ENCODE assay signal across 8 mouse cellular contexts in the genomic region with DNA sequence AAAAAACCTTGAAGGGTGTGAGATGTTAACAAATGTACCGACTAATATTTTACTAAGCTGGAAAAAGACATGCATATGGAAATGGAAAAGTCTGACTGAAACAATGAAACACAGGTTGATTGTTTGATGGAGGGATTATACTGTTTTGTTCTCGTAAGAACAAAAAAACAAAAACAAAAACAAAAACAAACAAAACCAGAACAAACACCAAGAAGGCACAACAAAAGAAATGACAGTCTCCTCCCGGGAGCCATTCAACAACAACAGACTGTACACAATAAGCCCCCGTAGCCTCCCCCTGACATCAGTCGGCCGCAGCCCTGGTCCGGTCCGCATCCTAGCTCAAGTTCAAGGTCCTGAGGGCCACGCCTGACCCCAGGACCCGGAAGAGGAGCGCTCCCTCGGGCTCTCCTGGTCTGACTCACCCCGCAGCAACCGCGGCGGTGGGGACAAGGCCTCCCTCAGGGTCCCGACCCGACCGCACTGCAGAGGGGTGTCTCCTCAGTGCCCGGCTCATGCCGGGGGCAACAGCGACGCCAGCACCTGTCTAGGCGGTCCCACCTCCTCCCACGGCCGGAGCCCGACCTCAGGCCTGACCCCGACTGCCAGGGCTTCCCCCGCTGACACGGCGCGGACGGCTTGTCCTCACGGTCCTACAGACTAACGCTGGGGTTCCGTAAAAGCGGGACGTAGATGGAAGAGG. TPM values are rescaled to one million over a fixed set of nuclear protein-coding genes. Genes with fewer than 3 reads are reported as not detected.
A peak's percentile ranks its signal among the peaks of the same experiment; 100 is the strongest.
DNase-seq lines count a peak whose midpoint lies in the region; ATAC-seq and TF ChIP-seq lines count a peak whose summit lies in the region.

No protein-coding gene starts in this region.

- in situ Hi-C loops in CH12.LX (cut with MboI; ENCODE audit: low pct_ligation_motif_present, low pct_unique_long_range_greater_than_20kb, low sequenced_read_pairs) = no loop called here

- peaks cover 10% of the 10 kb centered on the region; the same call in 1 of the 2 replicates for H3K36me3 ChIP-seq in heart, embryonic 12.5 days
- peaks cover 2 to 15% of the 10 kb centered on the region in 2 experiments for H3K36me3 ChIP-seq in CH12.LX (replicated peaks in 1 of 2; ENCODE audit: control insufficient read depth in 1 of 2, insufficient read depth in 1 of 2, low read length in 1 of 2)
- H3K36me3 ChIP-seq in hindbrain, embryonic 11.5 days (ENCODE audit: control insufficient read depth, insufficient read depth, low read length) = no peaks in the 10 kb centered on the region

- H3K27ac ChIP-seq in heart, embryonic 12.5 days (ENCODE audit: poor library complexity, severe bottlenecking) = peak overlapping the region; percentile 17; the same call in 1 of the 2 replicates
- peak overlapping the region; percentile 53 for H3K27ac ChIP-seq in CH12.LX (ENCODE audit: insufficient read depth, low read depth)
- peak overlapping the region; percentile 81 for H3K27ac ChIP-seq in hindbrain, embryonic 11.5 days (ENCODE audit: low read depth, low read length)

- peak; percentile 85 for ATAC-seq in heart, embryonic 12.5 days (ENCODE audit: insufficient number of reproducible peaks, low FRiP score)
- ATAC-seq in hindbrain, embryonic 11.5 days (ENCODE audit: low FRiP score) = peak; percentile 75

- no peaks in the 10 kb centered on the region for H3K9me3 ChIP-seq in heart, embryonic 12.5 days (replicated peaks)
- no peaks in the 10 kb centered on the region for H3K9me3 ChIP-seq in CH12.LX (replicated peaks; ENCODE audit: low read length)
- no peaks in the 10 kb centered on the region for H3K9me3 ChIP-seq in hindbrain, embryonic 11.5 days (ENCODE audit: control insufficient read depth, low read length)

- TF ChIP-seq RAD21 in CH12.LX (IDR thresholded peaks at IDR 0.05; ENCODE audit: low read depth, low read length) = no peak

- peak overlapping the region; percentile 83 for H3K4me3 ChIP-seq in heart, embryonic 12.5 days
- peak overlapping the region; percentile 92 to 99 (median 98) for H3K4me3 ChIP-seq in CH12.LX (replicated peaks in 1 of 3; ENCODE audit: low read depth in 2 of 3, low read length in 2 of 3, poor library complexity in 1 of 3)
- peak overlapping the region; percentile 99 for H3K4me3 ChIP-seq in hindbrain, embryonic 11.5 days (ENCODE audit: low read depth, low read length)

- H3K4me2 ChIP-seq in heart, embryonic 12.5 days = peak overlapping the region; percentile 94
- H3K4me2 ChIP-seq in CH12.LX (ENCODE audit: insufficient read depth, low read depth, poor library complexity, severe bottlenecking) = peak overlapping the region; percentile 94
- H3K4me2 ChIP-seq in hindbrain, embryonic 11.5 days (replicated peaks; ENCODE audit: low read depth, low read length) = peak overlapping the region; percentile 47

- peak overlapping the region; percentile 92 for H3K9ac ChIP-seq in heart, embryonic 12.5 days
- H3K9ac ChIP-seq in CH12.LX (ENCODE audit: insufficient read depth, low read depth) = peak overlapping the region; percentile 81
- peak overlapping the region; percentile 97 for H3K9ac ChIP-seq in hindbrain, embryonic 11.5 days (ENCODE audit: low read depth, low read length)

- TF ChIP-seq CTCF in CH12.LX (conservative IDR thresholded peaks at IDR 0.05 in 1 of 2, IDR thresholded peaks at IDR 0.05 in 1 of 2; ENCODE audit: low read depth in 2 of 2, low read length in 2 of 2) = no peak

- WGBS in heart, embryonic 12.5 days = under 1% methylated on average over 38 of the region's 38 CpGs
- under 1% methylated on average over 38 of the region's 38 CpGs for WGBS in hindbrain, embryonic 11.5 days

- no peak for DNase-seq in heart, postnatal 4 days
- peak; percentile 24 for DNase-seq in CH12.LX (ENCODE audit: extremely low read depth)
- peak; percentile 56 for DNase-seq in c-Kit-positive CD71-positive TER-119-positive erythroid progenitor cells, embryonic 14.5 days (ENCODE audit: low spot score)
- no peak for DNase-seq in hindbrain, embryonic 11.5 days (ENCODE audit: low spot score)
- peak; percentile 45 for DNase-seq in lung, postnatal 36 days
- DNase-seq in B cell, adult 2 months = no peak
- no peak for DNase-seq in left cerebral cortex, adult 11 months (ENCODE audit: low spot score)

- TF ChIP-seq EP300 in CH12.LX (IDR thresholded peaks at IDR 0.05; ENCODE audit: low read length) = no peak

- H3K4me1 ChIP-seq in heart, embryonic 12.5 days (replicated peaks) = peaks cover 20% of the 10 kb centered on the region
- H3K4me1 ChIP-seq in CH12.LX (ENCODE audit: control insufficient read depth in 1 of 2, insufficient read depth in 2 of 2) = peaks cover 11 to 33% of the 10 kb centered on the region in 2 experiments
- no peaks in the 10 kb centered on the region; the same call in 1 of the 2 replicates for H3K4me1 ChIP-seq in hindbrain, embryonic 11.5 days (replicated peaks; ENCODE audit: control insufficient read depth, insufficient read depth, low read length)

- H3K79me2 ChIP-seq in CH12.LX (replicated peaks; ENCODE audit: control insufficient read depth, extremely low read depth, insufficient read depth, poor library complexity, severe bottlenecking) = peaks cover 47% of the 10 kb centered on the region

- no peaks in the 10 kb centered on the region for H3K27me3 ChIP-seq in heart, embryonic 12.5 days (replicated peaks)
- peaks cover 6% of the 10 kb centered on the region for H3K27me3 ChIP-seq in CH12.LX (replicated peaks)
- H3K27me3 ChIP-seq in hindbrain, embryonic 11.5 days (ENCODE audit: control insufficient read depth, insufficient read depth, low read length) = no peaks in the 10 kb centered on the region

- no peak for TF ChIP-seq POLR2A in CH12.LX (IDR thresholded peaks at IDR 0.05; ENCODE audit: low read depth, low read length)

- dilution Hi-C loops in CH12.LX (cut with MboI; ENCODE audit: extremely low pct_ligation_motif_present, extremely low pct_unique_long_range_greater_than_20kb, low sequenced_read_pairs) = no loop called here

TF ChIP-seq in CH12.LX, 34 proteins besides CTCF, POLR2A, EP300 and RAD21 (continues in another document):
- TF ChIP-seq ZNF384 (IDR thresholded peaks at IDR 0.05; ENCODE audit: low read depth, low read length) = no peak
- TF ChIP-seq MAFK (IDR thresholded peaks at IDR 0.05; ENCODE audit: insufficient replicate concordance, low read length) = no peak
- TF ChIP-seq CHD2 (IDR thresholded peaks at IDR 0.05; ENCODE audit: low read length) = no peak
- TF ChIP-seq ELF1 (IDR thresholded peaks at IDR 0.05; ENCODE audit: low read depth, low read length) = peak; percentile 82
- no peak for TF ChIP-seq ETS1 (conservative IDR thresholded peaks at IDR 0.05; ENCODE audit: low read depth, low read length)
- TF ChIP-seq JUN (IDR thresholded peaks at IDR 0.05; ENCODE audit: insufficient read depth, low read depth, low read length) = no peak
- TF ChIP-seq USF1 (IDR thresholded peaks at IDR 0.05; ENCODE audit: low read depth, low read length) = no peak
- no peak for TF ChIP-seq GABPA (IDR thresholded peaks at IDR 0.05; ENCODE audit: insufficient replicate concordance, low read depth, low read length)
- TF ChIP-seq BHLHE40 (IDR thresholded peaks at IDR 0.05; ENCODE audit: low read depth, low read length) = no peak
- TF ChIP-seq HCFC1 (IDR thresholded peaks at IDR 0.05; ENCODE audit: low read depth, low read length) = no peak
- no peak for TF ChIP-seq JUND (conservative IDR thresholded peaks at IDR 0.05; ENCODE audit: low read depth, low read length)
- TF ChIP-seq CHD1 (IDR thresholded peaks at IDR 0.05; ENCODE audit: low read depth, low read length) = peak; percentile 73
- TF ChIP-seq E2F4 (IDR thresholded peaks at IDR 0.05; ENCODE audit: insufficient replicate concordance, low read depth, low read length) = no peak
- 0 out of 2 replicates have a peak, but pooled peaks have one; percentile 23 for TF ChIP-seq MAX (IDR thresholded peaks at IDR 0.05; ENCODE audit: low read length)
- peak; percentile 77; the same call in 1 of the 2 replicates for TF ChIP-seq UBTF (IDR thresholded peaks at IDR 0.05; ENCODE audit: low read depth, low read length)
- TF ChIP-seq NRF1 (IDR thresholded peaks at IDR 0.05; ENCODE audit: low read depth, low read length) = no peak
- no peak for TF ChIP-seq ZKSCAN1 (IDR thresholded peaks at IDR 0.05; ENCODE audit: borderline replicate concordance, low read depth, low read length)
- TF ChIP-seq SMC3 (IDR thresholded peaks at IDR 0.05; ENCODE audit: low read depth, low read length) = no peak
- no peak for TF ChIP-seq MXI1 (IDR thresholded peaks at IDR 0.05; ENCODE audit: low read depth, low read length)
- no peak for TF ChIP-seq MYC (IDR thresholded peaks at IDR 0.05; ENCODE audit: low read depth, low read length)
- TF ChIP-seq ZMIZ1 (IDR thresholded peaks at IDR 0.05; ENCODE audit: low read depth, low read length) = no peak
- TF ChIP-seq USF2 (conservative IDR thresholded peaks at IDR 0.05; ENCODE audit: low read depth, low read length) = no peak
- TF ChIP-seq ZC3H11A (IDR thresholded peaks at IDR 0.05; ENCODE audit: low read depth, low read length) = no peak
- TF ChIP-seq PAX5 (IDR thresholded peaks at IDR 0.05; ENCODE audit: low read length) = no peak
- peak; percentile 61; the same call in 1 of the 2 replicates for TF ChIP-seq IRF4 (IDR thresholded peaks at IDR 0.05; ENCODE audit: low read depth, low read length)

RNA-seq across cellular contexts. Expression of gene Ist1, which starts 0.5 kb away (rescaled TPM):
- polyA plus RNA-seq in heart, embryonic 12.5 days (2016; fragmentation: Nextera tagmentation; extraction: Ambion mirVana) = 92.8 and 96.2 TPM in 2 replicates
- 10 to 100 TPM; 60.4 to 64.6 TPM for total RNA-seq in heart, postnatal 4 days (2021)
- total RNA-seq in CH12.LX (2012; rRNA removed) (38.2 and 38.9 TPM in 2 replicates), CH12.LX (2014; rRNA removed) (57.2 and 62.2 TPM in 2 replicates)
- 49.5 and 53.1 TPM in 2 replicates for polyA plus RNA-seq in CH12.LX (2012; ENCODE audit: insufficient read length, low read depth)
- 199 TPM in 2 replicates for polyA plus RNA-seq in hindbrain, embryonic 11.5 days (2014; fragmentation: Nextera tagmentation; extraction: Ambion mirVana)

RNA-seq across cellular contexts. Expression of gene Zfp821, which starts 12.8 kb away (rescaled TPM):
- 25.0 and 26.9 TPM in 2 replicates for polyA plus RNA-seq in heart, embryonic 12.5 days (2016; fragmentation: Nextera tagmentation; extraction: Ambion mirVana)
- 10 to 100 TPM; 23.3 to 24.3 TPM for total RNA-seq in heart, postnatal 4 days (2021)
- total RNA-seq in CH12.LX (2012; rRNA removed) (5.0 and 5.1 TPM in 2 replicates), CH12.LX (2014; rRNA removed) (3.4 and 4.1 TPM in 2 replicates)
- polyA plus RNA-seq in CH12.LX (2012; ENCODE audit: insufficient read length, low read depth) = 4.1 and 5.2 TPM in 2 replicates
- 53.0 and 59.1 TPM in 2 replicates for polyA plus RNA-seq in hindbrain, embryonic 11.5 days (2014; fragmentation: Nextera tagmentation; extraction: Ambion mirVana)

RNA-seq across cellular contexts. Expression of gene Atxn1l, which starts 44.9 kb away (rescaled TPM):
- polyA plus RNA-seq in heart, embryonic 12.5 days (2016; fragmentation: Nextera tagmentation; extraction: Ambion mirVana) = 8.1 and 8.8 TPM in 2 replicates
- total RNA-seq in heart, postnatal 4 days (2021) = 10 to 100 TPM; 33.6 to 34.4 TPM
- 6.8 and 7.6 TPM in 2 replicates for total RNA-seq in CH12.LX (2012; rRNA removed)
- 4.1 and 4.6 TPM in 2 replicates for total RNA-seq in CH12.LX (2014; rRNA removed)
- 15.2 and 18.5 TPM in 2 replicates for polyA plus RNA-seq in CH12.LX (2012; ENCODE audit: insufficient read length, low read depth)
- polyA plus RNA-seq in hindbrain, embryonic 11.5 days (2014; fragmentation: Nextera tagmentation; extraction: Ambion mirVana) = 5.9 and 6.0 TPM in 2 replicates

Comparison
In these comparisons a context has a peak if more than half of its experiments do, and no peak if none do; other contexts are left out.
1. H3K27ac ChIP-seq: peak in every context shown above with its lines; median percentile 81 in hindbrain, embryonic 11.5 days; 53 in CH12.LX; 17 in heart, embryonic 12.5 days.
2. DNase-seq: peak in CH12.LX (single experiment), c-Kit-positive CD71-positive TER-119-positive erythroid progenitor cells, embryonic 14.5 days (single experiment) and lung, postnatal 36 days (single experiment); none in heart, postnatal 4 days (single experiment), hindbrain, embryonic 11.5 days (single experiment), B cell, adult 2 months (0 of 2) and left cerebral cortex, adult 11 months (single experiment).
3. Peak in every context shown above with its lines, with median percentiles within 50 percentile points of each other: H3K4me2 ChIP-seq, H3K4me3 ChIP-seq and H3K9ac ChIP-seq.